Mouse (Mus musculus): ENCODE results near the gene Pld4.

- TF ChIP-seq CTCF (conservative IDR thresholded peaks at IDR 0.05; ENCODE audit: low read length): no peak
- no peak for TF ChIP-seq NANOG (IDR thresholded peaks at IDR 0.05; ENCODE audit: borderline replicate concordance, low read length)
Observed at GRCm38 (mm10) chr12:112734881-112735655, 25.4 kb upstream of the Pld4 start.

All from E14TG2a.4 (cell line).